Mouse (Mus musculus) kidney, embryonic 14.5 days (tissue): ENCODE results near the gene Hoxb1. TPM values are rescaled to one million over a fixed set of nuclear protein-coding genes. Genes with fewer than 3 reads are reported as not detected.

Experiments
- ATAC-seq: fragments of 200-750 bp; cut with Nextera tagmentation; 2 replicates; pipeline ENCODE4 v1.8.0; 2017; ENCODE audit warnings: moderate number of reproducible peaks, mild to moderate bottlenecking, moderate TSS enrichment, moderate library complexity; ENCODE audit not compliant: low FRiP score, low TSS enrichment
- H3K27ac ChIP-seq: fragments of 300-500 bp; sonication (generic); 2 replicates; pipeline ENCODE4 v1.5.1; 2014; ENCODE audit warnings: low read depth, mild to moderate bottlenecking, low read length, moderate library complexity, mixed read lengths
- H3K27me3 ChIP-seq: fragments of 300-500 bp; sonication (generic); 2 replicates; pipeline ENCODE4 v1.6.1; 2014; ENCODE audit warnings: mild to moderate bottlenecking, low read length; ENCODE audit not compliant: control insufficient read depth, insufficient read depth
- H3K36me3 ChIP-seq: fragments of 300-500 bp; sonication (generic); 2 replicates; pipeline ENCODE4 v1.6.1; 2014; ENCODE audit warnings: low read length, mixed read lengths; ENCODE audit not compliant: control insufficient read depth, insufficient read depth
- H3K4me1 ChIP-seq: fragments of 300-500 bp; sonication (generic); 2 replicates; pipeline ENCODE4 v1.6.1; 2014; ENCODE audit warnings: low read length, mixed read lengths; ENCODE audit not compliant: control insufficient read depth, insufficient read depth
- H3K4me2 ChIP-seq: fragments of 300-500 bp; sonication (generic); replicated peaks from 2 replicates; pipeline ENCODE4 v1.6.1; 2014; ENCODE audit warnings: low read depth, mild to moderate bottlenecking, low read length
- H3K4me3 ChIP-seq: fragments of 300-500 bp; sonication (generic); 2 replicates; pipeline ENCODE4 v1.5.1; 2014; ENCODE audit warnings: mild to moderate bottlenecking, low read length
- H3K9ac ChIP-seq: fragments of 300-500 bp; sonication (generic); 2 replicates; pipeline ENCODE4 v1.6.1; 2014; ENCODE audit warnings: low read depth, mild to moderate bottlenecking, low read length, moderate library complexity
- H3K9me3 ChIP-seq: fragments of 300-500 bp; sonication (generic); 2 replicates; pipeline ENCODE4 v1.6.1; 2016; ENCODE audit warnings: low read length; ENCODE audit not compliant: control insufficient read depth
- WGBS: fragments of 180-500 bp; shearing (Covaris S2); extraction: QIAGEN DNeasy Blood & Tissue Kit; methylation state at CpG from one replicate; pipeline ENCODE4 v1.1.7; 2014; 5-methylcytosine and 5-hydroxymethylcytosine counted together
- polyA plus RNA-seq: library from polyadenylated mRNA; unstranded; fragments of >200 nt; fragmentation: Nextera tagmentation; extraction: Ambion mirVana; gene quantifications from 2 replicates; pipeline ENCODE4 v1.2.1, GENCODE M21; 2014

Hoxb1 gene
- polyA plus RNA-seq, 1 experiment from 2014 or later: 0.37 TPM

- peak overlapping the region; percentile 73 for H3K4me2 ChIP-seq
- peak overlapping the region; percentile 77 for H3K9ac ChIP-seq
- H3K27me3 ChIP-seq: no peaks in the 10 kb centered on the region
- H3K9me3 ChIP-seq: no peaks in the 10 kb centered on the region
- peak overlapping the region; percentile 100 for H3K27ac ChIP-seq
- H3K4me1 ChIP-seq: peaks cover 83% of the 10 kb centered on the region
- ATAC-seq: no peak
- peaks cover 37% of the 10 kb centered on the region for H3K36me3 ChIP-seq
- WGBS: 3% methylated on average over 38 of the region's 56 CpGs
- peak overlapping the region; percentile 26 for H3K4me3 ChIP-seq
These were observed 20.2 kb upstream of the Hoxb1 start for GRCm38 (mm10) chr11:96345220-96345892.

- Histone ChIP-seq H3K4me1 (peaks cover 90% of the 10 kb centered on the region), H3K27me3 (no peaks in the 10 kb centered on the region), H3K36me3 (peaks cover 37% of the 10 kb centered on the region), H3K4me2 (peak overlapping the region; percentile 73), H3K9ac (peak overlapping the region; percentile 77), H3K4me3 (peak overlapping the region; percentile 26), H3K27ac (peak overlapping the region; percentile 100), H3K9me3 (no peaks in the 10 kb centered on the region)
- ATAC-seq: no peak
- WGBS: 11% methylated on average over 45 of the region's 45 CpGs
These were observed 19.4 kb upstream of the Hoxb1 start for GRCm38 (mm10) chr11:96345893-96346806.

DNA sequence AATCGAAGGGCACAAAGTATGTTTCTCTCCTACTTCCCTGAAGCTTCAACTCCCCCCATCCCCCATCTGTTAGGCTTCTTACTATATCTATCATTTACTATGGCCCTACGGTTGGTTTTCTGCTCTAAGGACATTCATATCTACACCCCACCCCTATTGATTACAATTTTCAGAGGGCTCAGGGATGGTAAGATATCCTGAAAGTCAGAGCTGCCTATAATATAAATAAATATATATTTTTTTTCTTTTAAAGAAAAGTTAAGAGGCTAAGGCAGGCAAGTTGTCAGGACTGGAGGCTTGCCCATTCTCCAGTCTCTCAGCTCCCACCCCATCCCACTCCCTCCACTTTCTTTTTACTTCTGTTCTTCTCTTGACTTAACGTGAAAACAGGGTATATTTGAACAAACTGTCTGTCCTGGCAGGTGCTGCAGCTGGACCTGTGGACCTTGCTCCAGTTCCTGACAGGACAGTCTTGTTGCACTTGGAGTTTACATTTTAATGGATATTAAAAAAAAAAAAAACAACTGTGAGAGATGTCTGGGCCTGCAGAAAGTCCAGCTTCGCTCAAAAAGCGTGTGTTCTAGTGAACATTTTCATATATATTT, 18.5 kb upstream of the Hoxb1 start:
- ATAC-seq: no peak
- no peaks in the 10 kb centered on the region for H3K9me3 ChIP-seq
- H3K36me3 ChIP-seq: peaks cover 33% of the 10 kb centered on the region
- H3K27ac ChIP-seq: peak overlapping the region; percentile 100; the same call in 1 of the 2 replicates
- WGBS: 36% methylated on average over 5 of the region's 5 CpGs
- peaks cover 87% of the 10 kb centered on the region for H3K4me1 ChIP-seq
- no peak overlapping the region for H3K4me3 ChIP-seq
- H3K9ac ChIP-seq: peak overlapping the region; percentile 77; the same call in 1 of the 2 replicates
- no peaks in the 10 kb centered on the region for H3K27me3 ChIP-seq
- H3K4me2 ChIP-seq: no peak overlapping the region

GRCm38 (mm10) chr11:96347717-96348116, 17.8 kb upstream of the Hoxb1 start:
- peaks cover 29% of the 10 kb centered on the region for H3K36me3 ChIP-seq
- no peak overlapping the region for H3K4me3 ChIP-seq
- H3K9me3 ChIP-seq: no peaks in the 10 kb centered on the region
- H3K27ac ChIP-seq: peak overlapping the region; percentile 99
- peaks cover 82% of the 10 kb centered on the region for H3K4me1 ChIP-seq
- 9% methylated on average over 4 of the region's 4 CpGs for WGBS
- peak overlapping the region; percentile 44; the same call in 1 of the 2 replicates for H3K9ac ChIP-seq
- H3K27me3 ChIP-seq: no peaks in the 10 kb centered on the region
- H3K4me2 ChIP-seq: peak overlapping the region; percentile 39
- ATAC-seq: no peak

GRCm38 (mm10) chr11:96348141-96348928, 17.2 kb upstream of the Hoxb1 start:
- Histone ChIP-seq H3K27me3 (no peaks in the 10 kb centered on the region), H3K27ac (peak overlapping the region; percentile 99), H3K9ac (peak overlapping the region; percentile 56; the same call in 1 of the 2 replicates), H3K36me3 (peaks cover 33% of the 10 kb centered on the region), H3K4me1 (peaks cover 76% of the 10 kb centered on the region), H3K4me3 (peak overlapping the region; percentile 26; the same call in 1 of the 2 replicates), H3K9me3 (no peaks in the 10 kb centered on the region), H3K4me2 (peak overlapping the region; percentile 39)
- 7% methylated on average over 21 of the region's 21 CpGs for WGBS
- no peak for ATAC-seq

DNA sequence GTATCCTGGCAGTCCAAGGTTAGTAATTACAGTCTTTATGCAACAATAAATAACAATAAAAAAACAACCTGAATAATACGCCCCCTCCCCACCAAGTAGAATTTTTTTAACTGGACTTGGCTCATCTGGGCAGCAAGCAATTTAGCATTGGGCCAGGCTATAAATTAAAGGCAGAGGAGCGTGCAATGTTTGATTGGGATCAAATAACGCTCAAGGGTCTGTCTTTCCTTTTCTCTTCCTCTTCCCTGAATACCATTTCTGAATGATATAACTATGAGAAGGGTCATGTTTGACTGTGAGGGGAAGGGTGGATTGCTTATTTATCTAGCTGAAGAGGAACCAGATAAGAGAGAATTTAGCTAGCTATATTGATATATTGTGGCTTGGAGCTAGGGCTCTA, 16.6 kb upstream of the Hoxb1 start:
- peaks cover 35% of the 10 kb centered on the region for H3K36me3 ChIP-seq
- H3K4me1 ChIP-seq: peaks cover 69% of the 10 kb centered on the region
- WGBS: 9% methylated on average over 3 of the region's 3 CpGs
- H3K9me3 ChIP-seq: no peaks in the 10 kb centered on the region
- H3K27me3 ChIP-seq: no peaks in the 10 kb centered on the region
- H3K9ac ChIP-seq: peak overlapping the region; percentile 56; the same call in 1 of the 2 replicates
- ATAC-seq: no peak
- peak overlapping the region; percentile 99 for H3K27ac ChIP-seq
- peak overlapping the region; percentile 26; the same call in 1 of the 2 replicates for H3K4me3 ChIP-seq
- H3K4me2 ChIP-seq: peak overlapping the region; percentile 39

DNA sequence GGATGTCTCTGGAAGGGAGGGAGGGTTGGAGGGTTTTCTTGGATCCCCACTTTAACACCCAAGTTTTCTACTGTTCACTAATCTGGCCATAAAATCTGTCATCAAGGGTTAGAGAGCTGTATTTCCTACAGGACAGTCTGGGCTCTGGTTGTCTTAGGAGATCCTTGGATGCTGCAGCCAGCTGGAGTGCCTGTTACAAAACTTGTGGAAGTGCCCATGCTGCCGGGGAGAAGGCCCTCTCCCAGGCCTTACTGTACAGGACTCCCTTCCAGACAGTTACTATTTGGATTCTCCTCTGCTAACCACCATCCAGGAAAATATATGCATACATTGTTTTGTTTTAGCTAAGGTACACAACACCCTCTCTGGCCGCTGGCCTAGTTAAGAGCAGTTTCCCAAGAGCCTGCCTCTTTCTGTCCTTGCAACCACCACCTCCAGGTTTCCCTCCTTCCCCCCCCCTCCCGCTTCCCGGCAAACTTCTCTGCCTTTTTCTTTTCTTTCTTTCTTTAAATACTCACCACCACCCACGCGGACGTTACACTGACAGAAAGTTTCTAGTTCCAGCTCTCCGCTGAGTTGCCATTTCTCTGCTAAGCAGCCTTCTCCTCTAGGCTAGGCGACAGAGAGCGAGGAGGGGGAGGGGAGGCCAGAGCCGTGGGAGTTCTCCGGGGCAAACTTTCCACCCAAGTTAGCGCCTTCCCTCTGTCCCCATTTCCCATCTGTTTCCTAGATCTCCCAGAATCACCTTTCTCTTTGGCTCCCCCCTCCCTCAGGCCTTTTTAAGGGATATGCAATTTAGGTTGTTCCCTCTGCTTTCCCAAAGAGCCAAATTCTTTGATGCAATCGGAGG, 15.8 kb upstream of the Hoxb1 start:
- H3K36me3 ChIP-seq: peaks cover 28% of the 10 kb centered on the region
- peak; percentile 1; the same call in 1 of the 2 replicates for ATAC-seq
- no peaks in the 10 kb centered on the region for H3K9me3 ChIP-seq
- 1% methylated on average over 14 of the region's 14 CpGs for WGBS
- peak overlapping the region; percentile 56 for H3K9ac ChIP-seq
- peak overlapping the region; percentile 39 for H3K4me2 ChIP-seq
- H3K4me1 ChIP-seq: peaks cover 62% of the 10 kb centered on the region
- H3K27me3 ChIP-seq: no peaks in the 10 kb centered on the region
- H3K4me3 ChIP-seq: peak overlapping the region; percentile 26
- H3K27ac ChIP-seq: peak overlapping the region; percentile 99

DNA sequence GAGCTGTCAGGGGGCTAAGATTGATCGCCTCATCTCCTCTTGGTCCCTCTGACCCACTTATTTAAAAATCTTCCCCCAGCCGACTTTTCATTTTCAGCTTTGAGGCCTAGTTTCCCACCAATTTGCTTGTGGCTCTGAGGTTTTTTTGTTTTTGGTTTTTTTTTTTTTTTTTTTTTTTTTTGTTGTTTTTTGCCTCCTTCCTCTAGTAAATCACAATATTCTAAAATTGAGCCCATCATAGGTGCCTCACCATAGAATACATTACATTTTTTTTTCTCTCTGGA, 15.3 kb upstream of the Hoxb1 start, which contains the start of gene Hoxb2:
Gene Hoxb2, plus strand, starts transcription at position 185 of the 284 bp plus-strand sequence.
- ATAC-seq: no peak
- peaks cover 25% of the 10 kb centered on the region; the same call in 1 of the 2 replicates for H3K36me3 ChIP-seq
- H3K4me3 ChIP-seq: peak within 1 kb of the TSS; percentile 26
- no peaks in the 10 kb centered on the region for H3K27me3 ChIP-seq
- H3K9me3 ChIP-seq: no peaks in the 10 kb centered on the region
- 0% methylated on average over 2 of the region's 2 CpGs for WGBS
- peak within 1 kb of the TSS; percentile 91 for H3K4me2 ChIP-seq
- H3K4me1 ChIP-seq: peaks cover 56% of the 10 kb centered on the region
- peak within 1 kb of the TSS; percentile 100 for H3K9ac ChIP-seq
- H3K27ac ChIP-seq: peak within 1 kb of the TSS; percentile 99
